Mouse (Mus musculus): ENCODE results near the gene Babam2. TPM values are rescaled to one million over a fixed set of nuclear protein-coding genes. Genes with fewer than 3 reads are reported as not detected.

Babam2 gene
- polyA plus RNA-seq, 1 experiment from 2014 or later = 35.7 TPM

- Histone ChIP-seq H3K27ac (no peak overlapping the region), H3K4me1 (peaks cover 10% of the 10 kb centered on the region), H3K36me3 (no peaks in the 10 kb centered on the region), H3K4me3 (no peak overlapping the region), H3K27me3 (ENCODE audit: low read depth, poor library complexity, severe bottlenecking) (no peaks in the 10 kb centered on the region), H3K9me3 (replicated peaks) (no peaks in the 10 kb centered on the region)
- DNase-seq (ENCODE audit: low spot score) = no peak
- WGBS = 83% methylated on average over 5 of the region's 5 CpGs
These were observed 409.1 kb downstream of the Babam2 start for GRCm38 (mm10) chr5:32106473-32107140.

- no peak overlapping the region for H3K27ac ChIP-seq
- H3K4me1 ChIP-seq = no peaks in the 10 kb centered on the region
- no peaks in the 10 kb centered on the region for H3K27me3 ChIP-seq (ENCODE audit: low read depth, poor library complexity, severe bottlenecking)
- DNase-seq (ENCODE audit: low spot score) = no peak
- no peak overlapping the region for H3K4me3 ChIP-seq
- no peaks in the 10 kb centered on the region for H3K9me3 ChIP-seq (replicated peaks)
- WGBS = 98% methylated on average over 4 of the region's 4 CpGs
- no peaks in the 10 kb centered on the region for H3K36me3 ChIP-seq
These were observed 413.2 kb downstream of the Babam2 start for GRCm38 (mm10) chr5:32110651-32111050.

GRCm38 (mm10) chr5:32112206-32112916, 414.9 kb downstream of the Babam2 start:
- no peaks in the 10 kb centered on the region for H3K36me3 ChIP-seq
- DNase-seq (ENCODE audit: low spot score) = no peak
- no peaks in the 10 kb centered on the region for H3K4me1 ChIP-seq
- no peak overlapping the region for H3K27ac ChIP-seq
- no peak overlapping the region for H3K4me3 ChIP-seq
- no peaks in the 10 kb centered on the region for H3K9me3 ChIP-seq (replicated peaks)
- H3K27me3 ChIP-seq (ENCODE audit: low read depth, poor library complexity, severe bottlenecking) = no peaks in the 10 kb centered on the region
- 78% methylated on average over 7 of the region's 7 CpGs for WGBS

- Histone ChIP-seq H3K27ac (no peak overlapping the region; the same call in 1 of the 2 replicates), H3K27me3 (ENCODE audit: low read depth, poor library complexity, severe bottlenecking) (no peaks in the 10 kb centered on the region), H3K4me3 (no peak overlapping the region), H3K36me3 (no peaks in the 10 kb centered on the region), H3K9me3 (replicated peaks) (no peaks in the 10 kb centered on the region), H3K4me1 (peaks cover 14% of the 10 kb centered on the region)
- WGBS = 45% methylated on average over 11 of the region's 11 CpGs
- no peak for DNase-seq (ENCODE audit: low spot score)
These were observed 423.5 kb downstream of the Babam2 start for GRCm38 (mm10) chr5:32120901-32121376.

GRCm38 (mm10) chr5:32121936-32122335, 424.5 kb downstream of the Babam2 start:
- no peak overlapping the region for H3K4me3 ChIP-seq
- H3K4me1 ChIP-seq = peaks cover 14% of the 10 kb centered on the region
- no peaks in the 10 kb centered on the region for H3K27me3 ChIP-seq (ENCODE audit: low read depth, poor library complexity, severe bottlenecking)
- 75% methylated on average over 6 of the region's 6 CpGs for WGBS
- no peak for DNase-seq (ENCODE audit: low spot score)
- H3K36me3 ChIP-seq = no peaks in the 10 kb centered on the region
- no peaks in the 10 kb centered on the region for H3K9me3 ChIP-seq (replicated peaks)
- no peak overlapping the region for H3K27ac ChIP-seq

- peaks cover 14% of the 10 kb centered on the region for H3K4me1 ChIP-seq
- H3K36me3 ChIP-seq = no peaks in the 10 kb centered on the region
- no peak overlapping the region for H3K4me3 ChIP-seq
- no peak for DNase-seq (ENCODE audit: low spot score)
- H3K9me3 ChIP-seq (replicated peaks) = no peaks in the 10 kb centered on the region
- H3K27me3 ChIP-seq (ENCODE audit: low read depth, poor library complexity, severe bottlenecking) = no peaks in the 10 kb centered on the region
- 87% methylated on average over 5 of the region's 5 CpGs for WGBS
- no peak overlapping the region for H3K27ac ChIP-seq
These were observed 424.9 kb downstream of the Babam2 start for GRCm38 (mm10) chr5:32122363-32122762.

GRCm38 (mm10) chr5:32124957-32125356, 427.5 kb downstream of the Babam2 start:
- Histone ChIP-seq H3K27ac (no peak overlapping the region), H3K9me3 (replicated peaks) (no peaks in the 10 kb centered on the region), H3K4me3 (no peak overlapping the region), H3K4me1 (peaks cover 16% of the 10 kb centered on the region), H3K36me3 (no peaks in the 10 kb centered on the region), H3K27me3 (ENCODE audit: low read depth, poor library complexity, severe bottlenecking) (no peaks in the 10 kb centered on the region)
- no peak for DNase-seq (ENCODE audit: low spot score)
- 89% methylated on average over 6 of the region's 6 CpGs for WGBS

- DNase-seq (ENCODE audit: low spot score) = no peak
- WGBS = 88% methylated on average over 3 of the region's 3 CpGs
These were observed 429.7 kb downstream of the Babam2 start for GRCm38 (mm10) chr5:32127226-32127625.

GRCm38 (mm10) chr5:32127927-32128326, 430.4 kb downstream of the Babam2 start:
- DNase-seq (ENCODE audit: low spot score) = no peak
- H3K27me3 ChIP-seq (ENCODE audit: low read depth, poor library complexity, severe bottlenecking) = peaks cover 28% of the 10 kb centered on the region
- H3K9me3 ChIP-seq (replicated peaks) = no peaks in the 10 kb centered on the region
- no peaks in the 10 kb centered on the region for H3K36me3 ChIP-seq
- H3K4me3 ChIP-seq = no peak overlapping the region
- 44% methylated on average over 3 of the region's 3 CpGs for WGBS
- H3K27ac ChIP-seq = no peak overlapping the region
- H3K4me1 ChIP-seq = peaks cover 11% of the 10 kb centered on the region

More at GRCm38 (mm10) chr5:32127226-32127625, 429.7 kb downstream of the Babam2 start:
- H3K9me3 ChIP-seq (replicated peaks) = no peaks in the 10 kb centered on the region
- H3K4me3 ChIP-seq = no peak overlapping the region
- H3K4me1 ChIP-seq = peaks cover 4% of the 10 kb centered on the region; the same call in 1 of the 2 replicates
- H3K27me3 ChIP-seq (ENCODE audit: low read depth, poor library complexity, severe bottlenecking) = peaks cover 21% of the 10 kb centered on the region
- H3K36me3 ChIP-seq = no peaks in the 10 kb centered on the region
- no peak overlapping the region for H3K27ac ChIP-seq

- Histone ChIP-seq H3K27me3 (ENCODE audit: low read depth, poor library complexity, severe bottlenecking) (peaks cover 60% of the 10 kb centered on the region), H3K4me1 (peaks cover 47% of the 10 kb centered on the region), H3K36me3 (no peaks in the 10 kb centered on the region), H3K9me3 (replicated peaks) (no peaks in the 10 kb centered on the region), H3K27ac (peak overlapping the region; percentile 82), H3K4me3 (peak overlapping the region; percentile 69)
- peak; percentile 81 for DNase-seq (ENCODE audit: low spot score)
- WGBS = under 1% methylated on average over 47 of the region's 48 CpGs
These were observed 435.6 kb downstream of the Babam2 start for GRCm38 (mm10) chr5:32132971-32133501.

GRCm38 (mm10) chr5:32133549-32134004, 436.1 kb downstream of the Babam2 start:
- Histone ChIP-seq H3K4me1 (peaks cover 52% of the 10 kb centered on the region), H3K4me3 (peak overlapping the region; percentile 69), H3K9me3 (replicated peaks) (no peaks in the 10 kb centered on the region), H3K27ac (peak overlapping the region; percentile 82), H3K27me3 (ENCODE audit: low read depth, poor library complexity, severe bottlenecking) (peaks cover 66% of the 10 kb centered on the region), H3K36me3 (no peaks in the 10 kb centered on the region)
- DNase-seq (ENCODE audit: low spot score) = peak; percentile 70
- under 1% methylated on average over 20 of the region's 20 CpGs for WGBS

GRCm38 (mm10) chr5:32134051-32134732, 436.7 kb downstream of the Babam2 start:
- DNase-seq (ENCODE audit: low spot score) = peak; percentile 38
- 3% methylated on average over 21 of the region's 21 CpGs for WGBS
- H3K27ac ChIP-seq = peak overlapping the region; percentile 82; the same call in 1 of the 2 replicates

More at GRCm38 (mm10) chr5:32134051-32134732, 436.7 kb downstream of the Babam2 start:
- no peaks in the 10 kb centered on the region for H3K36me3 ChIP-seq
- peak overlapping the region; percentile 69 for H3K4me3 ChIP-seq
- peaks cover 68% of the 10 kb centered on the region for H3K27me3 ChIP-seq (ENCODE audit: low read depth, poor library complexity, severe bottlenecking)
- H3K4me1 ChIP-seq = peaks cover 57% of the 10 kb centered on the region
- no peaks in the 10 kb centered on the region for H3K9me3 ChIP-seq (replicated peaks)

All from limb, embryonic 10.5 days (tissue).